Mouse (Mus musculus) right cerebral cortex, postnatal 25 days (tissue): ENCODE measurements at regions not wholly inside any gene's neighbourhood (a gene's known extent, or its start where the extent isn't known, plus 50 kb on each side); places are given as distances from the start of the nearest gene placed in this dataset.

Experiments used
- DNase-seq: peaks from one replicate; pipeline ENCODE4 v3.0.0; 2022

GRCm38 (mm10) chr5:15773839-15774238, 59.8 kb upstream of the Speer4c start:
- DNase-seq = no peak

DNA sequence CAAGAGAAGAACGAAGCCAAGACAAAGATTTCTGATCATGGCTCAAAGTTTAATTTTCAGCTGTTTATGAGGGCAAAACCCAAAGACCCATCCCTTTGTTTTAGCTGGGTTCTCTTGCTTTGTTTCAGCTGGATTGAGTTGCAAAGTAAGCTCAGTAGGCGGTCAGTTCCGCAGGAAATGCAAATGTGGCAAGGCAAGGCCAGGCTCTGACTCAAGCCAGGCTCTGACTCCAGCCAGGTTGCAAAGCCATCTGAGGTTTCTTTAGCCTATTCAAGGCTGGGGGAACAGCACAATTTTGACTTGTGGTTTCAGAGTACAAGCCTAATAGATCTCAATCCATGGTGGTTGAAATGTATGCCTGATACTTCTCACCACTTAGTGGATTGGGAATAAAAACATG, 60.5 kb upstream of the Speer4c start:
- DNase-seq = no peak

DNA sequence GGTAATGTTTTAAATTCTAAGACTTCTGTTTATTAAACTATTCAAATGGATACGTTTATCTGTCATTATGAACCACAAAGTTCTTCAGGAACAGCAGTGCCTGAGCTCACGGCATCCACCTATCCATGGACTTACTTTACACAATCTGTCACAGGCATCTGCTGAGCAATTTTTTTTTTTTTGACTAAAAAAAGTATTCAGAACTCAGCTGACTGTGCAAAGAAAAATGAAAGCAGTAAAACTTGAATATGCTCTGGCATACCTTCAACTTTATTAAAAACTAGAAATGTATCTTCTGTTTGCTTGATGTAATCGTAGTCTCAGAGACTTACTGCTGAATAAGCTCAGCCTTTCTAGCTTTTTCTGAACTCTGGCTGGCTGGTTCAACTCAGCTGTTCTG, 62.0 kb upstream of the Speer4c start:
- no peak for DNase-seq

DNA sequence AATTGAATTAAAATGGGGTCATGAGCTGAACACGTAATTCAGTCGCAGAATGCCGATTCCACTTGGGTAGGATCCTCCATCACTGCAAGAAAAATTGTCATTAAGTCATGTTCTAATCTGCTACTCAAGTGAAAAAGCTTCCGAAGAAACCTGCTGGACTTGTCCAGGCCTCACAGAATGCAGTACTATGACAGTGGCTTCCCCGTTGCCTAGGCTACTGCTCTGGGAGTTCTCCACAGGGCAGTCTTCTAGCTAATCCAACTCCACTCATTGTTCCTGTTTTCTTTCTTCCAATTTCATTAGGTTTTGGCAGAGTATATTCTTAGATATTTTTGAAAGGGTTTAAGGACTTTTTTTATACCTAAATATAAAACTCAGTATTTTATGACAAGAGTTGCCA, 89.5 kb upstream of the Speer4c start:
- DNase-seq = no peak

- no peak for DNase-seq
Measured at GRCm38 (mm10) chr5:15816864-15817263, 102.8 kb upstream of the Speer4c start.

DNA sequence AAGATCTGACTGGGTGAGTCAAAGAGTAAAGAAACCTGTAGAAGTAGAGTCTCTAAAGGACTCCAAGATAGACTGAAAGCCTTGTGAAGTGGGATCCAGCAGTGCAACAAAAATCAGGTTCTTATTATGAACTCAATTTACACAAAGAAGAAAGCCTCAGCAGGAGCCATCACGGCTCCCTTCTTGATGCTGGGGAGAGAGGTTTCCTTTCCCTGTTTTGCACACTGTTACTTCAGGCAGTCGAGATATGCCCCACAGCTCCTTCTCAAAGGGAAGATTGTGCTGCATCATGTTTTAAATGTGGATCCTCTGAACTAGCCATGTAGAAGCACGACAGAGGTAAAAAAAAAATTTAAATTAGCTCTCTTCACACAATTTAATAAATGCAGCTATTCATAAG, 103.3 kb upstream of the Speer4c start:
- DNase-seq = no peak

- no peak for DNase-seq
Measured at GRCm38 (mm10) chr5:15822989-15823388, 108.9 kb upstream of the Speer4c start.

- no peak for DNase-seq
Measured at GRCm38 (mm10) chr5:15831527-15831926, 103.0 kb upstream of the Cacna2d1 start.

DNA sequence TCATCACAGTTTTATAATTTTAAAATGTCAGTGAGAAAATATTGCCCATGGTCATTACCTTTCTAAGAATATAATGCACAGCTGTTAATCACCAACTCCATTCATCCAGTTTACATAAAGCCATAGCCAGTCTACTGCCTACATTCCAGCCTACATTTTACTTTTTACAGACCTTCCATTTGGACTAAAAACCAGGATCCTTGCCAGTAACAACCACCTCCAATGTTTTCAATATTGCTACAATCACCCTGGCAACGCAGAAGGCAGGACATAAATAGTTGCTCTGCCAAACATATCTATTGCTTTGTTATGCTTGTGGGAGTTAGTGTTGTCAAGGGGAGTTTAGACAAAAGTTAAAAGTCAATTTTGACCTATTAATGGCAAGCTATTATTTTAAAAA, 102.2 kb upstream of the Cacna2d1 start:
- DNase-seq = peak; percentile 9

DNA sequence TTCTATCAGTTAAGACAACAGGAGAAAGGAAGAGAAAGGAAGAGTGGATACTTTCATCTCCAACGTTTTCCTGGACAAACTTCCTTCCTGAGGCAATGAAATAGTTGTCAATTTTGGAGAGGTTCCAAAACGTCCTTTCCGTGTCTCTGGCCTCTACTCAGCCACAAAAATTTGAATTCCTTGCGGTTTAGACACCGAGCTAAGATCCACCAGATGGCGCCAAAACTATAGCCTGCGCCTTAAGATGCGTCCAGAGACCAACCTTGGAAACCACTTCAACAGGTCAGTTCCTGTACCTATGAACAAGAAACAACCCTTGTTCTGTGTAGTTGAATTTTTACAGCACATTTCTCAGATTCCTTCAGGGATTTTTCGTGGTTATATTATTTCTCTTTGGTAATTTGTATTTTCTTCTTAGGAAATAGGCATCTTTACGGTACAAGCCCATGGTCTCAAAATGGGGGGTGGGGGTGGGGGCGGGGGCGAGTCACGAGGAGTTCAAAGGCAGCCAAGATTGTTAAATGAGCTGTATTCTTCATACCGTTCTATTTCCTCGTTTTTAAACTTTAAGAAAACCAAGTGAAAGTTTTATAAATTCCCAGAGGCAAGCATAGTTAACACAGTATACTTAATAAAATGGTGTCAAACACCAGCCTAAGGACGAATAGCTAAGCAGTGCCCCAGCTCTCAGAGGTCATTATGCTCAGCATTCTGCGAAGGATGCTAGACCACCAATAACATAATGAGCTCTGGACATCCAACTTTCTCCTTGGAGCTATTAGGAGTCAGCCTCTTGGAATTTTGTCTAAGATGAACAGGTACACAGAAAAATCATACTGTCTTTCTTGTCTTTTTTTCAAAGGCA, 96.2 kb upstream of the Cacna2d1 start:
- DNase-seq = peak; percentile 62

DNA sequence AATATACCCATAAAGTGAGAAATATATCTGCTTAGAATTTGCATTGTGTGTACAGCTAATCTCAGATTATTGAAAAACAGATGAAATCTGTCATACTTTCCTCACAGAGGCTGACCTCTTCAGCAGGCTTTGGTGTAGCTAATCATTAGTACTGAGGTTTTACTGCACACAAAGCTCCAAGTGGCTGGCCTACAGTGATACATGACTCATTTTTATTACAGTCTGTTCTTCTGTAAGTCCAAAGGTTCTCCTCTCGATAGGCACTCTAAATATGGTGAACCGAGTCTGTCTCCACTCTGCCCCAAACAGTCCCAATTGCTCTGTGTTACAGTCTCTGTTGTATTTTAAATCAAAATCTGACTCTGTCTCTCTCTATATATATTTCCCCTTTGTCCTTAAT, 87.7 kb upstream of the Cacna2d1 start:
- no peak for DNase-seq

DNA sequence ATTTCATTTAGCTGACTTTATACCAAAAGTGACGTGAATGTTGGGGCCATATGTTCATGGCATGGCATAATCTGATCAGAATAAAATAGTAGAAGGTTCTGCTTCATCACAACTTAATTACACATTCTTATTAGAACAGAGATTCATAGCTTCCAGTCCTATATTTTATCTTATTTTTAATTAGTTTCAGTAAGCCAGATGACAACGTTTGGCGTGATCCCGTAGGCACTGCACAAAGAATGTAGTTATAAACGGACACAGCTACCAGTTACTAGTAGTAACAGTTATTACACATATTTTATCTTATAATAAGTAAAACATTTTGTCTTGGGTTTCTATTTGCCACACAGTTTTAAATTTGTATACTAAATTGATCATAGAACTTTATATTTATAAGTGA, 85.0 kb upstream of the Cacna2d1 start:
- no peak for DNase-seq

DNA sequence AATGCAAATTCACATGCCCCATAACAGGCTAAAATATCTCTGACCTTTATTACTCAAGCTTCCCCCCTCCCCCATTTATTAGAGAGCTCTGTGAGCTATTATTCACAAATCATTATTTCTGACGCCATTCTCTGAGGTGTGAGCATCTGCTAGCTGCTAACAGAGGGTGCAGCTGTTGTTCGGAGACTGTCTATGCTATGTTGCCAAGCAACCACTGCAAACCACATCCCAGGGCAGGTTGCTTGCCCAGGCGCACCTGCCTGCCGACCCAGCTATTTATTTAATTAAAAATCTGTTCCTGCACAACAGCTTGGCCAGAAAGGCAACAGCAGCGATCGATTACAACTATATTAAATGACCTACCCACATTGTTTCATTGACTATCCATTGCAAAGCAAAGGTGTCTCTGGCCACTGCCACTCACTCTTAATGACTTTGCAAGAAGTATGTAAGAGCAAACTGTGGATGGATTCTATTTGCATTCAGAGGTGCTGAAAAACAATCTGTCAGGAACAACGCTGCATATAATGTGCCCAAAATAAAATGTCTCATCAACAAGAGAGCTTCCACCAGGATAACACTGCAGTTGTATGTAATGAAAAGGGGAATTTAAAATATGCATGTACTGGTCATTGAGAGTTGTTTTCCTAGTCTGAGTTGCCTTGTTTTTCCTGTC, 84.2 kb upstream of the Cacna2d1 start:
- DNase-seq = peak; percentile 6

DNA sequence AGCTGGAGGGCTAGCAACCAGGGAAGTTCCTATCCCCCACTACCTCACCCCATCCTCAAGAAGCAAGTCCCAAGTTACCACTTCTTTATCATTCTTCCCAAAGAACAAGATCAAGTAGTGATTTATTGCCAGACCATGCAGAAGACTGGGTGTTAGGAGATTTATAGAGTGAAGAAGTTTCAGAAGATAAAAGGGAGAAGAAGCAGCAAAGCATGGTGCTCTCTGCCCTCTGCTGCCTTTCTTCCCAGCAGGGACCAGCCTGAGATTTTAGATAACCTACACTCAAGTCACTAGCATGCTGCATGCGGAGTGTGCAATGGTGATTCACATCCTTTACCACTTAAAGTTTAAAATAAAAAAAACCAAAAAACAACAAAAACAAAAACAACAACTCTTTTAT, 79.7 kb upstream of the Cacna2d1 start:
- no peak for DNase-seq

DNA sequence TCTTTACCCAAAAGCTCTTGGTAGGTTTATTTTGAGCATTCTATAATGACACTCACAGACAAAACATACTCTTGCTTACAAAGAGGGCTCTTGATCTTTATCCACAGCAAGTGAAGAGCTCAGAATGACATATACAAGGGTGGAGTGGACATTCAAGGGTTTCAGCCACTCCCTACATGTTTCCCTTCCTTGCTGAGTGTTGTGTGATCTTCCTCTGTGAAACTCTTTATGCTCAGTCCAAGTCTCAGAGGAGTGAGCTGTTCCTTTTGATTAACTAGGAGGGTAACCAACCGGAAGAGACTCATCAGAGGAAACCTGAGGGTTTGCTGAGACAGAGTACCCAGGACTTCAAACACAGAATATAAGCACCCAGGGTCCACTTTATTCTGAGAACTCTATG, 77.5 kb upstream of the Cacna2d1 start:
- DNase-seq = no peak

- no peak for DNase-seq
Measured at GRCm38 (mm10) chr5:15874065-15874464, 60.4 kb upstream of the Cacna2d1 start.

GRCm38 (mm10) chr5:15883004-15883403, 51.5 kb upstream of the Cacna2d1 start:
- no peak for DNase-seq
